Mouse (Mus musculus): ENCODE measurements around the gene B3glct. TPM values are rescaled to one million over a fixed set of nuclear protein-coding genes. Genes with fewer than 3 reads are reported as not detected.

The B3glct gene
- 9.7 and 11.0 TPM in 2 replicates for polyA plus RNA-seq (2015; fragmentation: Nextera tagmentation; extraction: Ambion mirVana)

- peak within 1 kb of the TSS; percentile 77 for H3K4me3 ChIP-seq (replicated peaks)
- no peaks in the 10 kb centered on the region for H3K9me3 ChIP-seq (replicated peaks)
- H3K9ac ChIP-seq: peak within 1 kb of the TSS; percentile 59
- H3K27ac ChIP-seq (replicated peaks): peak within 1 kb of the TSS; percentile 83
- H3K4me1 ChIP-seq: peaks cover 15% of the 10 kb centered on the region; the same call in 1 of the 2 replicates
- under 1% methylated on average over 78 of the region's 106 CpGs for WGBS
- H3K27me3 ChIP-seq: no peaks in the 10 kb centered on the region
- no peaks in the 10 kb centered on the region for H3K36me3 ChIP-seq
- peak within 1 kb of the TSS; percentile 94 for H3K4me2 ChIP-seq (replicated peaks)
- ATAC-seq (ENCODE audit: insufficient number of reproducible peaks, low FRiP score, low TSS enrichment, low read depth): peak; percentile 94
Measured at GRCm38 (mm10) chr5:149678100-149678989, at the start of gene B3glct. B3glct (plus strand) TSS chr5:149678230.

GRCm38 (mm10) chr5:149634409-149635035, 43.5 kb upstream of the B3glct start:
- Histone ChIP-seq H3K4me2 (replicated peaks) (peak overlapping the region; percentile 88), H3K36me3 (peaks cover 40% of the 10 kb centered on the region), H3K9me3 (replicated peaks) (no peaks in the 10 kb centered on the region), H3K27me3 (no peaks in the 10 kb centered on the region), H3K4me3 (replicated peaks) (peak overlapping the region; percentile 79), H3K9ac (peak overlapping the region; percentile 65; the same call in 1 of the 2 replicates), H3K4me1 (peaks cover 18% of the 10 kb centered on the region), H3K27ac (replicated peaks) (no peak overlapping the region)
- no peak for ATAC-seq (ENCODE audit: insufficient number of reproducible peaks, low FRiP score, low TSS enrichment, low read depth)
- 58% methylated on average over 11 of the region's 11 CpGs for WGBS

GRCm38 (mm10) chr5:149635556-149635955, 42.5 kb upstream of the B3glct start:
- under 1% methylated on average over 24 of the region's 24 CpGs for WGBS
- Histone ChIP-seq H3K36me3 (peaks cover 31% of the 10 kb centered on the region), H3K4me3 (replicated peaks) (peak overlapping the region; percentile 79), H3K27ac (replicated peaks) (peak overlapping the region; percentile 89), H3K9ac (peak overlapping the region; percentile 65), H3K4me1 (peaks cover 18% of the 10 kb centered on the region), H3K4me2 (replicated peaks) (peak overlapping the region; percentile 88), H3K9me3 (replicated peaks) (no peaks in the 10 kb centered on the region), H3K27me3 (no peaks in the 10 kb centered on the region)
- no peak for ATAC-seq (ENCODE audit: insufficient number of reproducible peaks, low FRiP score, low TSS enrichment, low read depth)

- H3K9ac ChIP-seq: peak within 1 kb of the TSS; percentile 65
- peak within 1 kb of the TSS; percentile 88 for H3K4me2 ChIP-seq (replicated peaks)
- no peaks in the 10 kb centered on the region for H3K9me3 ChIP-seq (replicated peaks)
- peak within 1 kb of the TSS; percentile 89 for H3K27ac ChIP-seq (replicated peaks)
- ATAC-seq (ENCODE audit: insufficient number of reproducible peaks, low FRiP score, low TSS enrichment, low read depth): peak; percentile 99
- peak within 1 kb of the TSS; percentile 79 for H3K4me3 ChIP-seq (replicated peaks)
- H3K27me3 ChIP-seq: no peaks in the 10 kb centered on the region
- WGBS: under 1% methylated on average over 60 of the region's 60 CpGs
- H3K4me1 ChIP-seq: peaks cover 18% of the 10 kb centered on the region
- peaks cover 23% of the 10 kb centered on the region for H3K36me3 ChIP-seq
Measured at GRCm38 (mm10) chr5:149636075-149636920, 41.7 kb upstream of the B3glct start, which contains the start of gene Hsph1. Hsph1 (minus strand) TSS chr5:149636376.

GRCm38 (mm10) chr5:149637306-149637705, 40.7 kb upstream of the B3glct start:
- peaks cover 14% of the 10 kb centered on the region; the same call in 1 of the 2 replicates for H3K36me3 ChIP-seq
- 26% methylated on average over 8 of the region's 8 CpGs for WGBS
- peak overlapping the region; percentile 88 for H3K4me2 ChIP-seq (replicated peaks)
- H3K4me1 ChIP-seq: peaks cover 18% of the 10 kb centered on the region
- no peak overlapping the region for H3K9ac ChIP-seq
- ATAC-seq (ENCODE audit: insufficient number of reproducible peaks, low FRiP score, low TSS enrichment, low read depth): no peak
- H3K27me3 ChIP-seq: no peaks in the 10 kb centered on the region
- no peaks in the 10 kb centered on the region for H3K9me3 ChIP-seq (replicated peaks)
- H3K27ac ChIP-seq (replicated peaks): peak overlapping the region; percentile 83; the same call in 1 of the 2 replicates
- peak overlapping the region; percentile 79 for H3K4me3 ChIP-seq (replicated peaks)

GRCm38 (mm10) chr5:149641277-149641892, 36.6 kb upstream of the B3glct start:
- H3K4me3 ChIP-seq (replicated peaks): no peak overlapping the region
- no peaks in the 10 kb centered on the region for H3K36me3 ChIP-seq
- no peaks in the 10 kb centered on the region for H3K27me3 ChIP-seq
- no peak for ATAC-seq (ENCODE audit: insufficient number of reproducible peaks, low FRiP score, low TSS enrichment, low read depth)
- 74% methylated on average over 8 of the region's 8 CpGs for WGBS
- no peaks in the 10 kb centered on the region for H3K4me1 ChIP-seq
- no peak overlapping the region for H3K9ac ChIP-seq
- H3K4me2 ChIP-seq (replicated peaks): no peak overlapping the region
- no peak overlapping the region for H3K27ac ChIP-seq (replicated peaks)
- no peaks in the 10 kb centered on the region for H3K9me3 ChIP-seq (replicated peaks)

GRCm38 (mm10) chr5:149642366-149642765, 35.7 kb upstream of the B3glct start:
- Histone ChIP-seq H3K36me3 (no peaks in the 10 kb centered on the region), H3K4me3 (replicated peaks) (no peak overlapping the region), H3K9me3 (replicated peaks) (no peaks in the 10 kb centered on the region), H3K27ac (replicated peaks) (no peak overlapping the region), H3K27me3 (no peaks in the 10 kb centered on the region), H3K4me1 (no peaks in the 10 kb centered on the region), H3K9ac (no peak overlapping the region), H3K4me2 (replicated peaks) (no peak overlapping the region)
- WGBS: 48% methylated on average over 6 of the region's 6 CpGs
- ATAC-seq (ENCODE audit: insufficient number of reproducible peaks, low FRiP score, low TSS enrichment, low read depth): peak; percentile 29; the same call in 1 of the 2 replicates

- no peak overlapping the region for H3K9ac ChIP-seq
- H3K27ac ChIP-seq (replicated peaks): no peak overlapping the region
- ATAC-seq (ENCODE audit: insufficient number of reproducible peaks, low FRiP score, low TSS enrichment, low read depth): no peak
- no peak overlapping the region for H3K4me2 ChIP-seq (replicated peaks)
- no peaks in the 10 kb centered on the region for H3K27me3 ChIP-seq
- no peak overlapping the region for H3K4me3 ChIP-seq (replicated peaks)
- H3K9me3 ChIP-seq (replicated peaks): no peaks in the 10 kb centered on the region
- H3K36me3 ChIP-seq: no peaks in the 10 kb centered on the region
- WGBS: 75% methylated on average over 11 of the region's 11 CpGs
- H3K4me1 ChIP-seq: no peaks in the 10 kb centered on the region
Measured at GRCm38 (mm10) chr5:149642783-149643509, 35.1 kb upstream of the B3glct start.

- Histone ChIP-seq H3K4me2 (replicated peaks) (no peak overlapping the region), H3K27ac (replicated peaks) (no peak overlapping the region), H3K36me3 (no peaks in the 10 kb centered on the region), H3K27me3 (no peaks in the 10 kb centered on the region), H3K9me3 (replicated peaks) (no peaks in the 10 kb centered on the region), H3K4me3 (replicated peaks) (no peak overlapping the region), H3K4me1 (no peaks in the 10 kb centered on the region), H3K9ac (no peak overlapping the region)
- no peak for ATAC-seq (ENCODE audit: insufficient number of reproducible peaks, low FRiP score, low TSS enrichment, low read depth)
- WGBS: 62% methylated on average over 8 of the region's 8 CpGs
Measured at GRCm38 (mm10) chr5:149647367-149648115, 30.5 kb upstream of the B3glct start.

Data from embryonic facial prominence, embryonic 15.5 days (tissue).